ENCODE assay signal across 8 mouse cellular contexts in the genomic region with DNA sequence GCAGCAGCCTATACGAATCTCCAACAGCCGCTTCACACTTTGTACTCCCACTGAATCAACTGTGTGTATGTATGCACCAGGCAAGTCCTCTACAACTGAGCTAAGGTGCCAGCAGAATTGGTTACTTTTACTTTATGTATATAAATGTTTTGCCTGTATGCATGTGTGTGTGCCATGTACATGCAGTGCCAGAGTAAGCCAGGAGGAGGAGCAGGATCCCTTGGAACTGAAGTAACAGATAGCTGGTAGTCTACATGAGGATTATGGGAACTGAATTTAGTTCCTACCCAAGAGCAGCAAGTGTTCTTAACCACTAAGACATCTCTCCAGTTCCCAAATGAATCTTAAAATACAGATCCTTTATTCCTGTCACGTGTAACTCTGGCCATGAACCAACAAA. TPM values are rescaled to one million over a fixed set of nuclear protein-coding genes. Genes with fewer than 3 reads are reported as not detected.
A peak's percentile ranks its signal among the peaks of the same experiment; 100 is the strongest.
DNase-seq lines count a peak whose midpoint lies in the region; ATAC-seq lines count a peak whose summit lies in the region.

No protein-coding gene starts in this region.

- peaks cover 29% of the 10 kb centered on the region for H3K4me1 ChIP-seq in heart, embryonic 16.5 days (ENCODE audit: control insufficient read depth, insufficient read depth, low read length)
- no peaks in the 10 kb centered on the region for H3K4me1 ChIP-seq in hindbrain, embryonic 14.5 days (replicated peaks; ENCODE audit: control insufficient read depth, insufficient read depth, low read length)

- no peaks in the 10 kb centered on the region for H3K9me3 ChIP-seq in heart, embryonic 16.5 days (replicated peaks; ENCODE audit: control insufficient read depth, low read length)
- no peaks in the 10 kb centered on the region for H3K9me3 ChIP-seq in hindbrain, embryonic 14.5 days (ENCODE audit: control insufficient read depth, low read length)

- no peak overlapping the region for H3K4me2 ChIP-seq in heart, embryonic 16.5 days (ENCODE audit: low read depth, low read length)
- H3K4me2 ChIP-seq in hindbrain, embryonic 14.5 days (replicated peaks), result no peak overlapping the region

- H3K27ac ChIP-seq in heart, embryonic 16.5 days (ENCODE audit: low read length), result peak overlapping the region; percentile 73
- no peak overlapping the region for H3K27ac ChIP-seq in hindbrain, embryonic 14.5 days

- DNase-seq in gastrocnemius, postnatal 10 days, result peak; percentile 14
- no peak for DNase-seq in gastrocnemius, postnatal 36 days
- DNase-seq in 3T3-L1 (ENCODE audit: low read depth, low spot score) (peak; percentile 60), ZHBTc4 (ENCODE audit: low read depth, low spot score) (peak; percentile 50)
- peak; percentile 86 for DNase-seq in lung, postnatal 36 days
- no peak for DNase-seq in embryo, embryonic 9.5 days (ENCODE audit: extremely low spot score)
- DNase-seq in hindbrain, embryonic 14.5 days (ENCODE audit: low spot score), result no peak

- ATAC-seq in heart, embryonic 16.5 days (replicated peaks; ENCODE audit: extremely low read depth, insufficient read depth, low FRiP score), result no peak
- ATAC-seq in hindbrain, embryonic 14.5 days (ENCODE audit: low FRiP score), result no peak

- H3K4me3 ChIP-seq in heart, embryonic 16.5 days (ENCODE audit: low read length), result no peak overlapping the region
- H3K4me3 ChIP-seq in hindbrain, embryonic 14.5 days (replicated peaks; ENCODE audit: low read length), result no peak overlapping the region

- intact Hi-C loops in gastrocnemius, postnatal 36 days (cut with DNase I), result no loop called here

- H3K27me3 ChIP-seq in heart, embryonic 16.5 days (ENCODE audit: control insufficient read depth, insufficient read depth, low read length), result no peaks in the 10 kb centered on the region
- H3K27me3 ChIP-seq in hindbrain, embryonic 14.5 days (ENCODE audit: control insufficient read depth, insufficient read depth, low read length), result no peaks in the 10 kb centered on the region

- H3K36me3 ChIP-seq in heart, embryonic 16.5 days (ENCODE audit: control insufficient read depth, insufficient read depth), result no peaks in the 10 kb centered on the region
- no peaks in the 10 kb centered on the region for H3K36me3 ChIP-seq in hindbrain, embryonic 14.5 days (replicated peaks; ENCODE audit: control insufficient read depth, insufficient read depth)

- H3K9ac ChIP-seq in heart, embryonic 16.5 days (ENCODE audit: low read length), result no peak overlapping the region
- no peak overlapping the region for H3K9ac ChIP-seq in hindbrain, embryonic 14.5 days

- WGBS in heart, embryonic 16.5 days, result 84% methylated on average over 3 of the region's 3 CpGs
- WGBS in hindbrain, embryonic 14.5 days, result 94% methylated on average over 3 of the region's 3 CpGs

RNA-seq across cellular contexts. Expression of gene Mcam, which starts 48.0 kb away (rescaled TPM):
- 100 to 1,000 TPM; 107 to 115 TPM for total RNA-seq in gastrocnemius, postnatal 10 days (2021)
- total RNA-seq in gastrocnemius, postnatal 36 days (2021), result 10 to 100 TPM; 24.2 to 31.2 TPM
- polyA plus RNA-seq in heart, embryonic 16.5 days (2015; fragmentation: Nextera tagmentation; extraction: Ambion mirVana), result 104 and 111 TPM in 2 replicates
- polyA plus RNA-seq in hindbrain, embryonic 14.5 days (2014; fragmentation: Nextera tagmentation; extraction: Ambion mirVana), result 12.6 and 13.6 TPM in 2 replicates

RNA-seq across cellular contexts. Expression of gene Cbl, which starts 51.6 kb away (rescaled TPM):
- total RNA-seq in gastrocnemius, postnatal 10 days (2021), result 10 to 100 TPM; 15.8 to 22.1 TPM
- 10 to 100 TPM in 1 of 2 experiments, 1 to 10 TPM in 1; 7.8 to 10.4 TPM for total RNA-seq in gastrocnemius, postnatal 36 days (2021)
- polyA plus RNA-seq in heart, embryonic 16.5 days (2015; fragmentation: Nextera tagmentation; extraction: Ambion mirVana), result 12.6 and 13.0 TPM in 2 replicates
- 22.4 and 22.9 TPM in 2 replicates for polyA plus RNA-seq in hindbrain, embryonic 14.5 days (2014; fragmentation: Nextera tagmentation; extraction: Ambion mirVana)

RNA-seq across cellular contexts. Expression of gene Ccdc153, which starts 58.2 kb away (rescaled TPM):
- total RNA-seq in gastrocnemius, postnatal 10 days (2021), result not detected
- not detected for total RNA-seq in gastrocnemius, postnatal 36 days (2021)
- polyA plus RNA-seq in heart, embryonic 16.5 days (2015; fragmentation: Nextera tagmentation; extraction: Ambion mirVana), result 0.88 and 2.5 TPM in 2 replicates
- not detected in 2 replicates for polyA plus RNA-seq in hindbrain, embryonic 14.5 days (2014; fragmentation: Nextera tagmentation; extraction: Ambion mirVana)

Comparison
In these comparisons a context has a peak if more than half of its experiments do, and no peak if none do; other contexts are left out.
1. DNase-seq: peak in gastrocnemius, postnatal 10 days (single experiment), 3T3-L1 (single experiment), ZHBTc4 (single experiment) and lung, postnatal 36 days (single experiment); none in gastrocnemius, postnatal 36 days (0 of 2), embryo, embryonic 9.5 days (single experiment) and hindbrain, embryonic 14.5 days (single experiment).